Mouse (Mus musculus) limb, embryonic 14.5 days (tissue): ENCODE results near the gene Rnf216. TPM values are rescaled to one million over a fixed set of nuclear protein-coding genes. Genes with fewer than 3 reads are reported as not detected.

Experiments used
- ATAC-seq: fragments of 200-750 bp; cut with Nextera tagmentation; 2 replicates; pipeline ENCODE4 v1.8.0; 2017; ENCODE audit warnings: low read depth, moderate number of reproducible peaks, moderate TSS enrichment; ENCODE audit not compliant: low FRiP score
- DNase-seq: peaks from one replicate; pipeline ENCODE4 v3.0.0-alpha.2; 2015; ENCODE audit warnings: low spot score
- H3K27ac ChIP-seq: fragments of 300-500 bp; sonication (generic); replicated peaks from 2 replicates; pipeline ENCODE4 v1.5.1; 2014; ENCODE audit warnings: low read depth, mild to moderate bottlenecking, low read length, moderate library complexity, mixed read lengths
- H3K27me3 ChIP-seq: fragments of 300-500 bp; sonication (generic); 2 replicates; pipeline ENCODE4 v1.6.1; 2014; ENCODE audit warnings: low read length, mixed read lengths; ENCODE audit not compliant: control insufficient read depth, insufficient read depth
- H3K36me3 ChIP-seq: fragments of 300-500 bp; sonication (generic); 2 replicates; pipeline ENCODE4 v1.6.1; 2014; ENCODE audit warnings: mild to moderate bottlenecking, low read length, moderate library complexity, mixed read lengths; ENCODE audit not compliant: control insufficient read depth, insufficient read depth
- H3K4me1 ChIP-seq: fragments of 300-500 bp; sonication (generic); 2 replicates; pipeline ENCODE4 v1.6.1; 2014; ENCODE audit warnings: antibody characterized with exemption, low read length, mixed read lengths; ENCODE audit not compliant: control insufficient read depth, insufficient read depth
- H3K4me2 ChIP-seq: fragments of 300-500 bp; sonication (generic); replicated peaks from 2 replicates; pipeline ENCODE4 v1.6.1; 2014; ENCODE audit warnings: low read depth, mild to moderate bottlenecking, low read length, moderate library complexity; ENCODE audit not compliant: severe bottlenecking
- H3K4me3 ChIP-seq: fragments of 300-500 bp; sonication (generic); replicated peaks from 2 replicates; pipeline ENCODE4 v1.5.1; 2014; ENCODE audit warnings: low read length
- H3K9ac ChIP-seq: fragments of 300-500 bp; sonication (generic); 2 replicates; pipeline ENCODE4 v1.6.1; 2014; ENCODE audit warnings: mild to moderate bottlenecking, low read depth, low read length, moderate library complexity; ENCODE audit not compliant: severe bottlenecking
- H3K9me3 ChIP-seq: fragments of 300-500 bp; sonication (generic); 2 replicates; pipeline ENCODE4 v1.6.1; 2016; ENCODE audit warnings: low read length; ENCODE audit not compliant: control insufficient read depth
- POLR2A ChIP-seq: fragments of 200-500 bp; IDR thresholded peaks from 2 replicates; pipeline ENCODE4 v1.8.0; 2012; ENCODE audit warnings: inconsistent platforms, mild to moderate bottlenecking, moderate library complexity, borderline replicate concordance; ENCODE audit not compliant: insufficient read depth, insufficient read length; ENCODE audit errors: extremely low read depth
- WGBS: fragments of 180-500 bp; shearing (Covaris S2); extraction: QIAGEN DNeasy Blood & Tissue Kit; methylation state at CpG from one replicate; pipeline ENCODE4 v1.1.7; 2014; 5-methylcytosine and 5-hydroxymethylcytosine counted together
- polyA plus RNA-seq, 2 experiments: library from polyadenylated mRNA; depleted of rRNA in 1 of 2; stranded (reverse) in 1 of 2; unstranded in 1 of 2; fragments of >200 nt; fragmentation: Nextera tagmentation in 1 of 2; extraction: Ambion mirVana in 1 of 2; gene quantifications; 2 replicates each; pipeline versions ENCODE4 v1.2.1 to v1.2.3; 2012 to 2014

Gene Rnf216
- polyA plus RNA-seq, 2 experiments, result 34.2 to 41.5 TPM

DNA sequence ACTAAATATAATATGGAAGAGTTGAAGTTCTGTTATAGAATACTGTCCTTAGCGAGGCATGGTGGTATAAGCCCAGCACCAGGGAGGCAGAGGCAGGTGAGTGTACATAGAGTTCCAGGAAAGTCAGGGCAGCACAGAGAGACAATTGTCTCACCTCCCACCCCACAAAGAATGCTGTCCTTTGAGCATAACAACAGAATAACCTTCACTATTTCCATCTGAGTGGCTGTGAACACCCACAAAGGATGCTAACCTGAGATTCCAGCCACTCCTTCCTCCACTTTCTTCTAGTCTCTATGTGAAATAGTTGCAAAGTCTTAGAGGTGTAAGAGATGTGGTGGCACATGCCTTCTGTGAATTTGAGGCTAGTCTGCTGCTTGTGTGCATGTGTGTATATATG lies 89.8 kb downstream of the Rnf216 start:
- Histone ChIP-seq H3K36me3 (peaks cover 66% of the 10 kb centered on the region), H3K4me3 (no peak overlapping the region), H3K27ac (no peak overlapping the region), H3K9ac (no peak overlapping the region), H3K9me3 (no peaks in the 10 kb centered on the region), H3K27me3 (no peaks in the 10 kb centered on the region), H3K4me1 (no peaks in the 10 kb centered on the region), H3K4me2 (no peak overlapping the region)
- DNase-seq, result no peak
- WGBS, result 92% methylated on average over 1 of the region's 1 CpGs
- TF ChIP-seq POLR2A, result no peak
- no peak for ATAC-seq

DNA sequence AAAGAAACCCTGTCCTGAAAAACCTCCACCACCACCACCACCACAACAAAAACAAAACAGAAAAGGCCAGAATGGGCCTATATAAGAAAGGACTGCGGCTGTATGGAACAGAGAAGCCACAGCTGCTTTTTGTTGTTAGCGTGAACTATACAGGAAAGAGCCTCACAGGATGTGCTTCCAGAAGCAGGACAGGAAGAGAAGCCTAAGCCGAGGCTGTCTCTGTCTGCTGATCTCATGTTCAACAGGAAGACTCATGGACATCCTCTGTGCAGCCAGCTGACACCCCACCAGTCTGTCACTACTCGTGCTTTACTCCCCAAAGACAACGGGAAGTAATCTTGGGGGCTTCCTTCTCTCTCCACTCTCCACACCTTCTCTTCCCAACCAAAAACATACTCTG lies 95.4 kb downstream of the Rnf216 start:
- TF ChIP-seq POLR2A, result no peak
- 81% methylated on average over 5 of the region's 5 CpGs for WGBS

DNA sequence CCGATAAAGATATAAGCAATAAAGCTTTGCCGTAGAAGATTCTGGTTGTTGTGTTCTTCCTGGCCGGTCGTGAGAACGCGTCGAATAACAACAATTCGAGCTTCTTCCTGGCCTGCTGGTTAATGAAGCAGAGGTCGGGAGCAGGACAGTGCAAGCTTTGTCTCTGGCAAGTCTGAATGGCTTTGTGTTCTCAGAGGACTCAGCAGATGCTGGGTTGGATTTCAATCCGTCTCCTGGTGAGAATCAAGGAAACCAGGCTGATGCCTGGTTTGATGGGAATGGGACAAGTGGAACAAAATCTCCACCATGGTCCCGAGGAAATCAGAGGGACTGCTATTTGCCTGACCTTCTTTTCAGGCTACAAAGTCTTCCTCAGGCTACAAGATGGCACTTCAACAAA lies 103.4 kb downstream of the Rnf216 start:
- no peak for TF ChIP-seq POLR2A
- WGBS, result 75% methylated on average over 10 of the region's 11 CpGs
- Histone ChIP-seq H3K9me3 (no peaks in the 10 kb centered on the region), H3K4me2 (no peak overlapping the region), H3K27me3 (no peaks in the 10 kb centered on the region), H3K36me3 (peaks cover 46% of the 10 kb centered on the region), H3K4me1 (no peaks in the 10 kb centered on the region), H3K27ac (no peak overlapping the region), H3K4me3 (no peak overlapping the region), H3K9ac (no peak overlapping the region)
- DNase-seq, result no peak
- no peak for ATAC-seq

More for the DNA sequence above, 95.4 kb downstream of the Rnf216 start:
- Histone ChIP-seq H3K9ac (no peak overlapping the region), H3K27ac (no peak overlapping the region), H3K27me3 (no peaks in the 10 kb centered on the region), H3K4me3 (no peak overlapping the region), H3K4me2 (no peak overlapping the region), H3K36me3 (peaks cover 71% of the 10 kb centered on the region), H3K4me1 (no peaks in the 10 kb centered on the region), H3K9me3 (no peaks in the 10 kb centered on the region)
- no peak for DNase-seq
- ATAC-seq, result no peak

DNA sequence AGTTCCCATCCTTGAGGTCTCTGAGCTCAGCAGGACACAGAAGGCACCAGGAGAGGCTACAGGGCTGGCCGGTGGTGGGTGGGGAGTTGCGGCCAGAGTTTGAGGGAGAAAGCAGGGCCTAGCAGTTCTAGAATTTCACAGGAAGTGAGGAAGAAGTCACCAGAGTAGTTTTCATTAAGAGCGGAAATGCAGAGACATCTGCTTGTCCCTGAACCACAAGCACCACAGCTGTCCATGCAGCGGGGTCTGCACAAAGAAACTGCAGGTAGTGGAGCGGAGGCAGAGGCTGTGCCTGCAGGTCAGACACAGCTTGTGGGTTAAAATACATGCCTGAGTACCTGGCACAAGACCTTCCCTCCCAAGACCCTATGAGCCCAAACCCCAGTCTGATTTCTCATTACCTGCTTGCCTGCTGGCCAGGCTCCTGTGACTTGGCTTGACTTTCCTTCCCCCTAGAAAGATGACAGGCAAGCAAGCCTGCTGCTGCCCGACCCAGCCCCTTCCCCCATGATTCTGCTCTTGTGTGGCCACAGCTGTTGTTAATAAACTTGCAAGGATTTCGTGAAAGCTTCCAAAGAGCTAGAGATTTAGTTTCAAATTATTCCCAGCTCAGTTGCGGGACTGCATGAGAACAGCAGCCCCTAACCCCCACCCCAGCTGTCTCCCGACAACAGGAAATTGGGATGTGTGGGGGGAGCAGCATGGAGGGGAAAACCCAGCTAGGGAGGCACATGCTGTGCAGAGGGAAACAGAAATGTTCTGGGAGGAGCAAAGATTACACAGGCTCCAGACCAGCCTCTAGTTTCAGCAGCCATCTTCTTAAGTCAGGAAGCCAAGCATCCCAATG lies 111.9 kb downstream of the Rnf216 start:
- Histone ChIP-seq H3K4me2 (peak overlapping the region; percentile 38), H3K27me3 (no peaks in the 10 kb centered on the region), H3K36me3 (peaks cover 11% of the 10 kb centered on the region; the same call in 1 of the 2 replicates), H3K4me1 (peaks cover 26% of the 10 kb centered on the region), H3K9me3 (no peaks in the 10 kb centered on the region), H3K27ac (peak overlapping the region; percentile 91), H3K9ac (peak overlapping the region; percentile 21; the same call in 1 of the 2 replicates), H3K4me3 (peak overlapping the region; percentile 17)
- peak; percentile 97 for ATAC-seq
- no peak for TF ChIP-seq POLR2A
- DNase-seq, result peak; percentile 92
- 8% methylated on average over 9 of the region's 9 CpGs for WGBS

DNA sequence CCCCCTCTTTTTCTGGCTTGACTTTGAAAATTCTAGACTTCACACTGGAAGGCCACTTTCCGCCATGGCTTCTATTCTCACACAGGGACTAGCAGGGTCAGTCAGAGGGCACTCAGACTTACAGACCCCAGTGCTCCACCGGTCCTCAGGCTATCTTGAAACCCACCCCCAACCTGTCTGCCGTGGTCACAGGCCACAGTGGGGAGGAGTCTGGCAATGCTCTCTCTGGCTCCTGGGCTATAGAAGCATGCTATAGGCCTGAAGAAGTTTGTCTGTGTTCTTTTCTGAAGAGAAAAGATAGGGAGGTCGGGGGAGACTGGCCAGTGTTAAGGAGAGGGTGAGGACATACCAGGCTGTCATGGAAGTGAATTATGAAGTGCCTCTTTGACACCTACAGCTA lies 112.7 kb downstream of the Rnf216 start:
- Histone ChIP-seq H3K4me3 (peak overlapping the region; percentile 17; the same call in 1 of the 2 replicates), H3K36me3 (peaks cover 11% of the 10 kb centered on the region; the same call in 1 of the 2 replicates), H3K27me3 (no peaks in the 10 kb centered on the region), H3K4me2 (peak overlapping the region; percentile 38), H3K4me1 (peaks cover 26% of the 10 kb centered on the region), H3K27ac (peak overlapping the region; percentile 91), H3K9ac (peak overlapping the region; percentile 21; the same call in 1 of the 2 replicates), H3K9me3 (no peaks in the 10 kb centered on the region)
- TF ChIP-seq POLR2A, result no peak
- ATAC-seq (no peak), DNase-seq (no peak)
- 27% methylated on average over 4 of the region's 4 CpGs for WGBS

DNA sequence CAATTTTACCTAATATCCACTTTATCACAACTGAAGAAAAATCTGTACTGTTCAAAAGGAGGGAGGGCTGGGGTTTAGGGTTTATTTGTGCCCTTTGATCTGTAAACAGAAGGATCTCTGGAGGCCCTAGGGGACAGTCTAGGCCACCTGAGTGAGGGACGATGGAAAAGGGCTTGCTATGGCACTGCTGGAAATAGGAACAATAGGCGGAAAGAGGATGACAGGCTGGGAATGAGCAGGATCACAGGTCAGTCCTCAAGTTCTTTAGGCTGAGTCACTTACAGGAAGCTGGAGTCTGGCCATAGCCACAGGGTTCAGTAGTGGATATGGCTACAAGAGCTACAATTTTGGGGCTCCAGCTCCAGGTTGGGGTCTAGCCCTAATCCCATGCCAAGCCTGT lies 114.6 kb downstream of the Rnf216 start:
- ATAC-seq (no peak), DNase-seq (no peak)
- Histone ChIP-seq H3K4me3 (no peak overlapping the region), H3K4me2 (no peak overlapping the region), H3K9ac (no peak overlapping the region), H3K27me3 (no peaks in the 10 kb centered on the region), H3K36me3 (peaks cover 16% of the 10 kb centered on the region), H3K9me3 (no peaks in the 10 kb centered on the region), H3K27ac (no peak overlapping the region), H3K4me1 (peaks cover 26% of the 10 kb centered on the region)
- 42% methylated on average over 2 of the region's 2 CpGs for whole genome bisulfite sequencing
- no peak for TF ChIP-seq POLR2A
